Mouse (Mus musculus): ENCODE data around the gene Cfap298. TPM values are rescaled to one million over a fixed set of nuclear protein-coding genes. Genes with fewer than 3 reads are reported as not detected.

The Cfap298 gene
- 34.5 and 37.8 TPM in 2 replicates for polyA plus RNA-seq (2014; fragmentation: Nextera tagmentation; extraction: Ambion mirVana)

DNA sequence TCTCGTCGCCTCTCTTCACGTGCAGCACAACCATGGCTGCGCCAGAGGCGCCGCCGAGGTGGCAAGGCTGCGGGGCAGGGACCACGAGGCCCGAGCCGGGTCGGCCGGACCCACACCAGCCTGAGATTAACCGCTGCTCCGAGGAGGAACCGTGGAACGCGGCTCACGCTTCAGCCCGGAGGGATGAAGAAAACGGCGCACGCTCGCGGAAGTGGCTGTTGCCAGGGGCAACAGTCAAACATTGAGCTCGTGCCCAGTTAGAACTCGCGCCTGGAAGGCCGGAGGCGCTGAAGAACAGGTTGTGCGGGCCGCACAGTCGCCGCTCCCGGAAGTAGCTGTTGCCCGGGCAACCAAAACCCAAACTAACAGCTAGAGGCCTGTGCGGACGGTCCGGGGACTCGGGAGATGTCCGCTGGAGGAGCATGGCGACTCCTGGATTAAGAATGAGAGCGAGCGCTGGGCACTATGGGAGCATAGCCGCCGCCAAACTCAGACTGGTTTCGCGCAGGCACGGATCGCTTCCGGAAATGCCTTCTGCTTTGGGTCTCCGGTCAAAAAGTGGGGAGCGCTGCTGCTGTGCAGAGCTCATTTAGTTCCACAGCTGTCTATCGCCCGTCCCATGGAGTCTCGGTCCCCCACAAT, at the start of gene Cfap298:
Cfap298 (minus strand) TSS at position 428 of the 642 bp plus-strand sequence.
- peak within 1 kb of the TSS; percentile 81 for H3K4me3 ChIP-seq (ENCODE audit: low read depth, low read length)
- H3K36me3 ChIP-seq (ENCODE audit: control insufficient read depth, insufficient read depth, low read length), result no peaks in the 10 kb centered on the region
- DNase-seq (ENCODE audit: low spot score), result peak; percentile 98
- H3K4me2 ChIP-seq (ENCODE audit: low read depth, low read length), result peak within 1 kb of the TSS; percentile 74
- H3K9ac ChIP-seq (ENCODE audit: low read depth, low read length), result peak within 1 kb of the TSS; percentile 73
- no peaks in the 10 kb centered on the region for H3K4me1 ChIP-seq (ENCODE audit: control insufficient read depth, insufficient read depth, low read length)
- ATAC-seq (ENCODE audit: low read depth), result peak; percentile 98
- no peaks in the 10 kb centered on the region for H3K27me3 ChIP-seq (replicated peaks; ENCODE audit: control insufficient read depth, insufficient read depth, low read length)
- H3K9me3 ChIP-seq (ENCODE audit: control insufficient read depth, low read length), result no peaks in the 10 kb centered on the region
- peak within 1 kb of the TSS; percentile 78 for H3K27ac ChIP-seq (replicated peaks; ENCODE audit: low read depth, low read length)
- under 1% methylated on average over 50 of the region's 56 CpGs for WGBS

DNA sequence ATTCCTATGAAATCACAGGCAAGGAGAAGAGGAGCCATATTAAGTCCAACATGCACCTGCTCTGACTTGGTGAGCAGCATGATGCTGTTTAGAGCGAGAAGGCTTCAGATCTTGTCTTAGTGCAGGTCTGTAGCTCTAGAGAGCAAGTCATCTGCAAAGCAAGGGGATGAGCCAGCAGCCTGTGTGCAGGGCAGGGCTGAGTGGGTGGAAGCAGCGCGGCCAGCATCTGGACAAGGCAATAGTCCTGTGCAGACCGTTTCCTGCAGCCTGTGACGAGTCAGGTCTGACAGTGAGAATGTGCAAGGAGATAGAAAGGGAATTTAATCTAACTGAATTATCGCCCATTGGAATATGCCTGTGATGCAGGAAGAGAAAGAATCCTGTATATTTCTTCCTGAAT, 36.1 kb upstream of the Cfap298 start:
- Histone ChIP-seq H3K4me1 (ENCODE audit: control insufficient read depth, insufficient read depth, low read length) (no peaks in the 10 kb centered on the region), H3K27me3 (replicated peaks; ENCODE audit: control insufficient read depth, insufficient read depth, low read length) (no peaks in the 10 kb centered on the region), H3K9ac (ENCODE audit: low read depth, low read length) (no peak overlapping the region), H3K27ac (replicated peaks; ENCODE audit: low read depth, low read length) (no peak overlapping the region), H3K36me3 (ENCODE audit: control insufficient read depth, insufficient read depth, low read length) (peaks cover 41% of the 10 kb centered on the region; the same call in 1 of the 2 replicates), H3K4me3 (ENCODE audit: low read depth, low read length) (no peak overlapping the region), H3K9me3 (ENCODE audit: control insufficient read depth, low read length) (no peaks in the 10 kb centered on the region), H3K4me2 (ENCODE audit: low read depth, low read length) (no peak overlapping the region)
- ATAC-seq (ENCODE audit: low read depth), result no peak
- WGBS, result 84% methylated on average over 6 of the region's 6 CpGs
- no peak for DNase-seq (ENCODE audit: low spot score)

DNA sequence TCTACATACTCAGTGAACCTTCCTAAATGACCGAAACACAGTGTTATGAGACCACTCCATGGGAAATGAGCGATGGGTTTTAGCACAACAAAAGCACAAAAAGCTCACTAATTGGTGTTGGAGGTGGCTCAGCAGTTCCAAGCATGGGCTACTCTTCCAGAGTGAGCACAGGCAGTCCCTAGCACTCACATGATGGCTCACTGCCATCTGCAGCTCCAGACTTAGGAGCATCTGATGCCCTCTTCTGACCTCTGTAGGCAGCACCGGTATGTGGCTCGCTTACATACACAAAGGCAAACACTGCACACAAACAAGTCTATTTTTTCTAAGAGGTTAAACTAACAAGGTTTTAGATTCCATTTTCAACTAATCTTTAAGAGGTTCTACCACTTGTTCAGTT, 31.3 kb upstream of the Cfap298 start:
- no peak overlapping the region for H3K4me2 ChIP-seq (ENCODE audit: low read depth, low read length)
- no peak for ATAC-seq (ENCODE audit: low read depth)
- WGBS, result 75% methylated on average over 4 of the region's 4 CpGs

DNA sequence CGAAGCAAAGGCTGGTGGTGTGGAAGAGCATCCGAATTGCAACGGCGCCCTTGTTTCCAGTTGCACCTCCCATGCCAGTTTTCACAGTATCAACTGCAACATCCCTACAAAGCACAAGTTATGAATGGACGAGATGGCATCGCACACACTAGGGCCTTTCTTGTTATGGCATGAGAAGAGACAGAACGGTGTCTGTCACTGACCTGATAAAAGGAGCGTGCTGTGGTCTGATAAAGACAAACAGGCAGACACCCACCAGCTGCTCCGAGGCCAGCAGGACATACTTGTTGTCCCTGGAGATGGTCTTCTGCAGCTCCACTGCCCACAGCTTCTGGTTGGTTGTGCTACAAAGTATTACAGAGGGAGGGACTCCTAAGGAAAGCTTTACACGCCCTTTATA, 29.4 kb upstream of the Cfap298 start:
- no peak for ATAC-seq (ENCODE audit: low read depth)
- 85% methylated on average over 10 of the region's 10 CpGs for WGBS
- no peak for DNase-seq (ENCODE audit: low spot score)
- no peaks in the 10 kb centered on the region for H3K9me3 ChIP-seq (ENCODE audit: control insufficient read depth, low read length)
- no peak overlapping the region for H3K4me3 ChIP-seq (ENCODE audit: low read depth, low read length)
- no peaks in the 10 kb centered on the region for H3K4me1 ChIP-seq (ENCODE audit: control insufficient read depth, insufficient read depth, low read length)
- no peaks in the 10 kb centered on the region for H3K27me3 ChIP-seq (replicated peaks; ENCODE audit: control insufficient read depth, insufficient read depth, low read length)
- no peak overlapping the region for H3K27ac ChIP-seq (replicated peaks; ENCODE audit: low read depth, low read length)
- no peak overlapping the region for H3K4me2 ChIP-seq (ENCODE audit: low read depth, low read length)
- H3K9ac ChIP-seq (ENCODE audit: low read depth, low read length), result no peak overlapping the region
- peaks cover 55% of the 10 kb centered on the region for H3K36me3 ChIP-seq (ENCODE audit: control insufficient read depth, insufficient read depth, low read length)

More for the DNA sequence above, 31.3 kb upstream of the Cfap298 start:
- Histone ChIP-seq H3K9ac (ENCODE audit: low read depth, low read length) (no peak overlapping the region), H3K27me3 (replicated peaks; ENCODE audit: control insufficient read depth, insufficient read depth, low read length) (no peaks in the 10 kb centered on the region), H3K4me1 (ENCODE audit: control insufficient read depth, insufficient read depth, low read length) (no peaks in the 10 kb centered on the region), H3K36me3 (ENCODE audit: control insufficient read depth, insufficient read depth, low read length) (peaks cover 49% of the 10 kb centered on the region), H3K9me3 (ENCODE audit: control insufficient read depth, low read length) (no peaks in the 10 kb centered on the region), H3K4me3 (ENCODE audit: low read depth, low read length) (no peak overlapping the region), H3K27ac (replicated peaks; ENCODE audit: low read depth, low read length) (no peak overlapping the region)
- no peak for DNase-seq (ENCODE audit: low spot score)

DNA sequence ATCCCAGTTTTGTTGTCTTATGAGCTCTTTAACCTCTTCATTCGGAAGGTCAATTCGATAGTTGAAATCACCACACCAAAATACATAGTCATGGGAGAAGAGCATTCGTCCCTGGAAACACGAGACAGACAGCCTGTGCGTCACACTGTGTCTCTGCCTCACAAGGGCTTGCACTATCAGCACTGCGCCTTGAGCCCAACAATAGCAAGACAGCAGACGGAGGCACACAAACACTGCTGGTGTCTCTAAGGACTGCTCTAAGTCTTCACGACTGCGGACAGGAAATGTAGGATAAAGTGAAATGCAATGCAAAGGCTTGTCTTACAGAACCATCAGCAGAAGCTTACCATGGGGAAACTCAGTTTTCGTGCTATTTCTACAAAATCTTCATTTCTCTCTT, 29.0 kb upstream of the Cfap298 start:
- DNase-seq (ENCODE audit: low spot score) (no peak), ATAC-seq (ENCODE audit: low read depth) (no peak)
- WGBS, result 84% methylated on average over 10 of the region's 10 CpGs
- H3K4me1 ChIP-seq (ENCODE audit: control insufficient read depth, insufficient read depth, low read length), result no peaks in the 10 kb centered on the region
- no peaks in the 10 kb centered on the region for H3K27me3 ChIP-seq (replicated peaks; ENCODE audit: control insufficient read depth, insufficient read depth, low read length)
- no peak overlapping the region for H3K4me3 ChIP-seq (ENCODE audit: low read depth, low read length)
- H3K4me2 ChIP-seq (ENCODE audit: low read depth, low read length), result no peak overlapping the region
- no peak overlapping the region for H3K27ac ChIP-seq (replicated peaks; ENCODE audit: low read depth, low read length)
- H3K9me3 ChIP-seq (ENCODE audit: control insufficient read depth, low read length), result no peaks in the 10 kb centered on the region
- H3K9ac ChIP-seq (ENCODE audit: low read depth, low read length), result no peak overlapping the region
- H3K36me3 ChIP-seq (ENCODE audit: control insufficient read depth, insufficient read depth, low read length), result peaks cover 54% of the 10 kb centered on the region

DNA sequence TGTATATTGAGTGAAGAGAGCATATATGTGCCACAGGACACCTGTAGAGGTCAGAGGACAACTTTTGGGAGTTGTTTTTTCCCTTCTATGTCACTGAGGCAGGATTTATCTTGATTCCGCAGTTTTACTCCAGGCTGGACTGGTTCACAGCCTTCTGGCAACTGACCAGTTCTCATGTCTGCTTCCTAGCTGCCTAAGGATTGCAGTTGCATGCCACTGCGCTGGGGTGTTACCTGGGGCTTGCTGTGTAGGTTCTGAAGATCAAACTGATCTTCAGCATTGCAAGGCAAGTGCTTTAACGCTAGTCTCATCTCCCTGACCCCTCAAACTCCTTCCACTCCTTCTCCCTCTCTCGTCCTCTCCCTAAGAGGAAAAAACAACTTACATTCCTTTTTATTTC, 28.3 kb upstream of the Cfap298 start:
- DNase-seq (ENCODE audit: low spot score) (no peak), ATAC-seq (ENCODE audit: low read depth) (no peak)
- H3K9ac ChIP-seq (ENCODE audit: low read depth, low read length), result no peak overlapping the region
- no peaks in the 10 kb centered on the region for H3K4me1 ChIP-seq (ENCODE audit: control insufficient read depth, insufficient read depth, low read length)
- no peak overlapping the region for H3K27ac ChIP-seq (replicated peaks; ENCODE audit: low read depth, low read length)
- peaks cover 51% of the 10 kb centered on the region for H3K36me3 ChIP-seq (ENCODE audit: control insufficient read depth, insufficient read depth, low read length)
- no peak overlapping the region for H3K4me3 ChIP-seq (ENCODE audit: low read depth, low read length)
- H3K4me2 ChIP-seq (ENCODE audit: low read depth, low read length), result no peak overlapping the region
- 90% methylated on average over 4 of the region's 4 CpGs for WGBS
- no peaks in the 10 kb centered on the region for H3K9me3 ChIP-seq (ENCODE audit: control insufficient read depth, low read length)
- no peaks in the 10 kb centered on the region for H3K27me3 ChIP-seq (replicated peaks; ENCODE audit: control insufficient read depth, insufficient read depth, low read length)

DNA sequence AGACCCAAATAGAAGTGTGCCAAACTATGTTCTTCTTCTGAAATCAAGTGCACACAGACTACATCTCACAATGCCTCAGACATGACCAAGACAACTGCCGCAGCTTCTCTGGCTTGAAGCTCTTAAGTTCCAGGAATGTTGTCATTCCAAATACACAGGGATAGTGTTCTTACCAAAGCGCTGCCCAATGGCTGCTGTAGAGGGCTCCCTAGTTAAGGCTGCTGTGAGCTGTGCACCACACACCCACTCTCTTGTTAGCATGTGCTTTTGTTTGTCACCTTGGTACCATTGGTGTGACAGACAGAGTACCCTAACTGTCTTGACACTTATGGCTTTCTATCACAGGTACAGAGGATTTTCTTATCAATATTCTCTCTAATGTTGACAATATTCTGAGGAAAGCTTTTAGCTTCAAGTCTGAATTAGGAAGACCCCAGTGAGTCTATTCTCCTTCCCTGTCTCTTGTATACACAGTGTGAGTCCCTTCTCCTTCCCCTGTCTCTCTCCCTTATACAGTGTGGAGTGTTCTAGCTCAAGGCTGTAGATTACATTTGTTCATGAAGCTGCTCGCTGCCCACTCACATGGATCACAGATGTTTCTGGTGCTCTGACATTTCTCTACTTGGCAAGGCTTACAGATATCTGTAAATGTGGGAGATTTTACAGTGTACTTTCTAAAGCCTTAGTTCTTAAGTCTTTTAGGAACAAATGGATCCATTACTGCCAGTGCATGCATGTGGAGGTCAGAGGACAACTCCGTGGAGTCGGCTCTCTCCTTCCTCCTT, 23.6 kb upstream of the Cfap298 start:
- Histone ChIP-seq H3K4me2 (ENCODE audit: low read depth, low read length) (no peak overlapping the region), H3K9me3 (ENCODE audit: control insufficient read depth, low read length) (no peaks in the 10 kb centered on the region), H3K27ac (replicated peaks; ENCODE audit: low read depth, low read length) (no peak overlapping the region), H3K4me1 (ENCODE audit: control insufficient read depth, insufficient read depth, low read length) (no peaks in the 10 kb centered on the region), H3K9ac (ENCODE audit: low read depth, low read length) (no peak overlapping the region), H3K36me3 (ENCODE audit: control insufficient read depth, insufficient read depth, low read length) (peaks cover 25% of the 10 kb centered on the region; the same call in 1 of the 2 replicates), H3K27me3 (replicated peaks; ENCODE audit: control insufficient read depth, insufficient read depth, low read length) (no peaks in the 10 kb centered on the region), H3K4me3 (ENCODE audit: low read depth, low read length) (no peak overlapping the region)
- DNase-seq (ENCODE audit: low spot score) (no peak), ATAC-seq (ENCODE audit: low read depth) (no peak)
- 70% methylated on average over 5 of the region's 5 CpGs for WGBS

DNA sequence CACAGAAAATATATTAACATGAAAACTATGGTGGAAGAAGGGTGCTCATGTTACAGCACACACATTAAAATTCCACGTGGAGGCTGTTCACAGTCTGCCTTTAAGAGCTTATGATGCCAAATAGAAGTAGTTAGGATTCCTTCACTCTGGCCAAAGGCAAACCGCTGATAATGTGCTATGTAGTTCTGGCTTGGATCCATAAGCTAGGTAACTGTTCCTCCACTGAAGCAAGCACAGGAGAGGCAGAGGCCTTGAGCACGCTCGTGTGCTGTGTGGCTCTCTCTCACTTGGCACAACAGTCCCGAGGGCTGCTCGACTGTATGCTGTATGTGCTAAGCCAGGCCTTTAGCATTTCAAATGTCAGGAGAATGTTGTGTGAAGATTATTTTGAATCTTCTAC, 20.6 kb upstream of the Cfap298 start:
- no peaks in the 10 kb centered on the region for H3K9me3 ChIP-seq (ENCODE audit: control insufficient read depth, low read length)
- H3K36me3 ChIP-seq (ENCODE audit: control insufficient read depth, insufficient read depth, low read length), result peaks cover 25% of the 10 kb centered on the region
- no peak overlapping the region for H3K9ac ChIP-seq (ENCODE audit: low read depth, low read length)
- no peaks in the 10 kb centered on the region for H3K4me1 ChIP-seq (ENCODE audit: control insufficient read depth, insufficient read depth, low read length)
- DNase-seq (ENCODE audit: low spot score), result peak; percentile 36
- WGBS, result 62% methylated on average over 6 of the region's 6 CpGs
- ATAC-seq (ENCODE audit: low read depth), result no peak
- no peaks in the 10 kb centered on the region for H3K27me3 ChIP-seq (replicated peaks; ENCODE audit: control insufficient read depth, insufficient read depth, low read length)
- no peak overlapping the region for H3K4me3 ChIP-seq (ENCODE audit: low read depth, low read length)
- H3K4me2 ChIP-seq (ENCODE audit: low read depth, low read length), result no peak overlapping the region
- H3K27ac ChIP-seq (replicated peaks; ENCODE audit: low read depth, low read length), result no peak overlapping the region

Data from embryonic facial prominence, embryonic 14.5 days (tissue).